Mouse (Mus musculus): Measurements from ENCODE around the gene Wwtr1. TPM values are rescaled to one million over a fixed set of nuclear protein-coding genes. Genes with fewer than 3 reads are reported as not detected.

Wwtr1 gene
- total RNA-seq, 2 experiments from 2014 or later: 57.9 to 61.6 TPM

- no peak for DNase-seq (ENCODE audit: low spot score)
- intact Hi-C loops (cut with DNase I): no loop called here
Observed at GRCm38 (mm10) chr3:57563627-57564026, 12.1 kb downstream of the Wwtr1 start.

GRCm38 (mm10) chr3:57562996-57563506 is 12.7 kb downstream of the Wwtr1 start:
- intact Hi-C loops (cut with DNase I): no loop called here

GRCm38 (mm10) chr3:57558761-57559160 is 16.9 kb downstream of the Wwtr1 start:
- no peak for DNase-seq (ENCODE audit: low spot score)
- intact Hi-C loops (cut with DNase I): no loop called here

More at GRCm38 (mm10) chr3:57562996-57563506, 12.7 kb downstream of the Wwtr1 start:
- DNase-seq (ENCODE audit: low spot score): no peak

GRCm38 (mm10) chr3:57557408-57557807 is 18.3 kb downstream of the Wwtr1 start:
- DNase-seq (ENCODE audit: low spot score): no peak
- intact Hi-C loops (cut with DNase I): no loop called here

- intact Hi-C loops (cut with DNase I): no loop called here
- DNase-seq (ENCODE audit: low spot score): no peak
Observed at GRCm38 (mm10) chr3:57555560-57555959, 20.1 kb downstream of the Wwtr1 start.

- intact Hi-C loops (cut with DNase I): no loop called here
Observed at GRCm38 (mm10) chr3:57554890-57555239, 20.8 kb downstream of the Wwtr1 start.

GRCm38 (mm10) chr3:57554124-57554889 is 21.4 kb downstream of the Wwtr1 start:
- intact Hi-C loops (cut with DNase I): no loop called here
- DNase-seq (ENCODE audit: low spot score): no peak

More at GRCm38 (mm10) chr3:57554890-57555239, 20.8 kb downstream of the Wwtr1 start:
- DNase-seq (ENCODE audit: low spot score): no peak

- DNase-seq (ENCODE audit: low spot score): no peak
- intact Hi-C loops (cut with DNase I): no loop called here
Observed at GRCm38 (mm10) chr3:57553108-57553507, 22.6 kb downstream of the Wwtr1 start.

GRCm38 (mm10) chr3:57551210-57551609 is 24.5 kb downstream of the Wwtr1 start:
- intact Hi-C loops (cut with DNase I): no loop called here
- DNase-seq (ENCODE audit: low spot score): no peak

GRCm38 (mm10) chr3:57550468-57551185 is 25.1 kb downstream of the Wwtr1 start:
- no peak for DNase-seq (ENCODE audit: low spot score)
- intact Hi-C loops (cut with DNase I): no loop called here

- DNase-seq (ENCODE audit: low spot score): no peak
- intact Hi-C loops (cut with DNase I): no loop called here
Observed at GRCm38 (mm10) chr3:57544154-57544553, 31.6 kb downstream of the Wwtr1 start.

GRCm38 (mm10) chr3:57542848-57543380 is 32.8 kb downstream of the Wwtr1 start:
- no peak for DNase-seq (ENCODE audit: low spot score)
- intact Hi-C loops (cut with DNase I): no loop called here

- DNase-seq (ENCODE audit: low spot score): no peak
Observed at GRCm38 (mm10) chr3:57541205-57541604, 34.5 kb downstream of the Wwtr1 start.

GRCm38 (mm10) chr3:57540474-57540873 is 35.2 kb downstream of the Wwtr1 start:
- DNase-seq (ENCODE audit: low spot score): no peak
- intact Hi-C loops (cut with DNase I): no loop called here

More at GRCm38 (mm10) chr3:57541205-57541604, 34.5 kb downstream of the Wwtr1 start:
- intact Hi-C loops (cut with DNase I): no loop called here

- intact Hi-C loops (cut with DNase I): no loop called here
- no peak for DNase-seq (ENCODE audit: low spot score)
Observed at GRCm38 (mm10) chr3:57535483-57536185, 40.1 kb downstream of the Wwtr1 start.

GRCm38 (mm10) chr3:57534450-57534849 is 41.3 kb downstream of the Wwtr1 start:
- no peak for DNase-seq (ENCODE audit: low spot score)
- intact Hi-C loops (cut with DNase I): loop anchor here (5.0 kb wide), 1 partner anchor 38 kb away; no protein-coding TSS in a partner anchor

- DNase-seq (ENCODE audit: low spot score): no peak
- intact Hi-C loops (cut with DNase I): loop anchor here (5.0 kb wide), 1 partner anchor 38 kb away; no protein-coding TSS in a partner anchor
Observed at GRCm38 (mm10) chr3:57533876-57534275, 41.8 kb downstream of the Wwtr1 start.

GRCm38 (mm10) chr3:57532991-57533725 is 42.6 kb downstream of the Wwtr1 start:
- DNase-seq (ENCODE audit: low spot score): no peak
- intact Hi-C loops (cut with DNase I): loop anchor here (5.0 kb wide), 1 partner anchor 39 kb away; no protein-coding TSS in a partner anchor

- intact Hi-C loops (cut with DNase I): loop anchor here (5.0 kb wide), 1 partner anchor 41 kb away; no protein-coding TSS in a partner anchor
- DNase-seq (ENCODE audit: low spot score): no peak
Observed at GRCm38 (mm10) chr3:57530836-57531235, 44.9 kb downstream of the Wwtr1 start.

Measured in heart, postnatal 25 days (tissue).